Comparison of ENCODE assay signal across 8 mouse cellular contexts in the genomic region with DNA sequence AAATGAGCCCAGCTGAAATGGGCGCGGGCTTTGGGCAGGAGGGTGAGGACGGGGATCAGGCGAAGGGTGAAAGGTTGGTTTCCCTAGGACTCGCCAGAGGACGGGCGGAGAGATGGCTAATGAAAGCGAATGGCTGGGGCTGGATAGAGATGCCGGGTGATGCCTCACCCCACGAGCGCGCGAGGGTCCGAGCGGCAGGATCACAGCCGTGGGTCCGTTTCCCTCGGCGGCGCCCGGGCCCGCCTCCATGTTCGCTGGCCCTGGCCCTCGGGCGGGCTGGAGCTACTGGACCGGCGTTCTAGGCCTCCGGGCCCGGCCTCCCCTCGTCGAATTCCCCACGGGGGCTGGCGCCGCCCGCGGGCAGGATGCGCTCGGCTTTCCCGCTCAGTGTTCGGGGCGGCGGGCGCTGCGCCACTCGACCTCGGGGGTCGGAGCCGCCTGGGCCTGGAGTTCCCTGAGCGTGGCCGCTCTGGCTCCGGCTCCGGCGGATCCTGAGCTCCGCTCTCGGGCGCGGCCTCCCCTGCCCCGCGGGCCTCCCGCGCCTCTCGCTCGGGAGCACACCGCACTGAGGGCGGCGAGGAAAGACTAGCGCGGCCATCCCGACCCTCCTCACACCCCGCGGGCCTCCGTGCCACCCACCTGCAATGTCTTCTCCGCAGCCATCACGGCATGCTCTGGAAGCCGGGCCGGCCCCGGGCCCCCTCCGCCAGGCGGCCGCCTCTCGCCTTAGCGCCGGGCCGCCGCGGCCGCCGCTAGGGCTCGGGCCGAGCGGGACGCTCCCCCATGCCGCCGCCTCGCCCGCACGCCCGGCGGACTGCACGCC. TPM values are rescaled to one million over a fixed set of nuclear protein-coding genes. Genes with fewer than 3 reads are reported as not detected.
DNase-seq lines count a peak whose midpoint lies in the region; ATAC-seq lines count a peak whose summit lies in the region.

A gene (minus strand): TSS at position 710 of the 823 bp plus-strand sequence.

- H3K27ac ChIP-seq in embryonic facial prominence, embryonic 10.5 days (replicated peaks) = peak within 1 kb of the TSS; percentile 97
- peak within 1 kb of the TSS; percentile 90 for H3K27ac ChIP-seq in limb, embryonic 13.5 days
- H3K27ac ChIP-seq in midbrain, embryonic 13.5 days = peak within 1 kb of the TSS; percentile 99

- H3K4me1 ChIP-seq in embryonic facial prominence, embryonic 10.5 days = peaks cover 19% of the 10 kb centered on the region
- H3K4me1 ChIP-seq in limb, embryonic 13.5 days = peaks cover 21% of the 10 kb centered on the region
- peaks cover 41% of the 10 kb centered on the region for H3K4me1 ChIP-seq in midbrain, embryonic 13.5 days (replicated peaks)

- peaks cover 34% of the 10 kb centered on the region for H3K27me3 ChIP-seq in embryonic facial prominence, embryonic 10.5 days (replicated peaks; ENCODE audit: low read depth, poor library complexity, severe bottlenecking)
- peaks cover 24% of the 10 kb centered on the region for H3K27me3 ChIP-seq in limb, embryonic 13.5 days
- H3K27me3 ChIP-seq in midbrain, embryonic 13.5 days = 0 out of 2 replicates have a peak, but pooled peaks cover 12% of the 10 kb centered on the region

- peak within 1 kb of the TSS; percentile 96 for H3K9ac ChIP-seq in limb, embryonic 13.5 days
- H3K9ac ChIP-seq in midbrain, embryonic 13.5 days (replicated peaks) = peak within 1 kb of the TSS; percentile 99

- DNase-seq in 3134 (ENCODE audit: extremely low read depth, insufficient read length, low spot score) = peak; percentile 81
- DNase-seq in adrenal gland, adult 8-10 months = peak; percentile 32
- peak; percentile 77 for DNase-seq in embryonic facial prominence, embryonic 10.5 days (ENCODE audit: low spot score)
- peak; percentile 76 to 79 for DNase-seq in heart, adult 18-20 months
- peak; percentile 63 for DNase-seq in kidney, adult 11 months
- DNase-seq in spleen, postnatal 10 days (ENCODE audit: low spot score in 2 of 2) = peak; percentile 40 to 58

- H3K9me3 ChIP-seq in embryonic facial prominence, embryonic 10.5 days = no peaks in the 10 kb centered on the region
- no peaks in the 10 kb centered on the region for H3K9me3 ChIP-seq in limb, embryonic 13.5 days
- H3K9me3 ChIP-seq in midbrain, embryonic 13.5 days = no peaks in the 10 kb centered on the region

- ATAC-seq in limb, embryonic 13.5 days (ENCODE audit: low FRiP score, low read depth) = peak; percentile 81
- ATAC-seq in midbrain, embryonic 13.5 days = peak; percentile 86

- peak within 1 kb of the TSS; percentile 90 for H3K4me3 ChIP-seq in embryonic facial prominence, embryonic 10.5 days
- peak within 1 kb of the TSS; percentile 91 for H3K4me3 ChIP-seq in limb, embryonic 13.5 days
- peak within 1 kb of the TSS; percentile 85 for H3K4me3 ChIP-seq in midbrain, embryonic 13.5 days (replicated peaks)

- under 1% methylated on average over 100 of the region's 100 CpGs for WGBS in embryonic facial prominence, embryonic 10.5 days
- under 1% methylated on average over 98 of the region's 100 CpGs for WGBS in limb, embryonic 13.5 days
- WGBS in midbrain, embryonic 13.5 days = under 1% methylated on average over 92 of the region's 100 CpGs

- H3K4me2 ChIP-seq in limb, embryonic 13.5 days (replicated peaks) = peak within 1 kb of the TSS; percentile 80
- peak within 1 kb of the TSS; percentile 58 for H3K4me2 ChIP-seq in midbrain, embryonic 13.5 days (replicated peaks)

- no peaks in the 10 kb centered on the region for H3K36me3 ChIP-seq in embryonic facial prominence, embryonic 10.5 days (replicated peaks)
- H3K36me3 ChIP-seq in limb, embryonic 13.5 days = no peaks in the 10 kb centered on the region
- H3K36me3 ChIP-seq in midbrain, embryonic 13.5 days = no peaks in the 10 kb centered on the region

RNA-seq across cellular contexts. Expression of the gene that starts here (rescaled TPM):
- 10 to 100 TPM; 19.2 to 28.1 (median 22.9) TPM for total RNA-seq in adrenal gland, adult 8-10 months (2022)
- polyA plus RNA-seq in embryonic facial prominence, embryonic 10.5 days (2016; fragmentation: Nextera tagmentation; extraction: Ambion mirVana) = 3.8 and 4.4 TPM in 2 replicates
- total RNA-seq in heart, adult 18-20 months (2021) = 1 to 10 TPM; 7.7 to 8.4 TPM
- 2.7 and 3.1 TPM in 2 replicates for polyA plus RNA-seq in limb, embryonic 13.5 days (2015; fragmentation: Nextera tagmentation; extraction: Ambion mirVana)
- polyA plus RNA-seq in midbrain, embryonic 13.5 days (2015; fragmentation: Nextera tagmentation; extraction: Ambion mirVana) = 10.8 and 10.9 TPM in 2 replicates

Comparison
In these comparisons a context has a peak if more than half of its experiments do, and no peak if none do; other contexts are left out.
1. Peak in every context shown above with its lines: DNase-seq, ATAC-seq, H3K4me3 ChIP-seq and H3K27ac ChIP-seq.